Mouse (Mus musculus): ENCODE measurements around the gene Napa.

DNA sequence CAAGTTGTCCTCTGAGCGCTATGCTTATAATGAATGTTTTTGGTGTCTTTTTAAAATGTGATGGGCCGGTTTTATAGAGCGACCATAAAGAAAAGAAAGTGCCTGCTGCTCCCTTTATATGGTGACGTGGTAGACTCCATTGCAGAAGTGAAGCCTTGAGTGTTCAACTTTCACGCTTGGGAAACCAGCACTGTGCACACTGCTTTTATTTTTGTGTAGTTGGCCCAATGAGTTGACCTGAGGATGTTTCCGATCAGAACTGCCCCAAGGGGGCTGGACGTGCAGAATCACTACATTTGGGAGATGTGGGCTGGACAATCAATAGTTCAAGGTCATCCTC is 48.7 kb upstream of the Napa start:
- TF ChIP-seq CTCF (IDR thresholded peaks at IDR 0.05; ENCODE audit: control insufficient read depth, insufficient read depth, insufficient replicate concordance, low read depth, low read length) (no peak), POLR2A (IDR thresholded peaks at IDR 0.05; ENCODE audit: control insufficient read depth, low read depth, low read length) (no peak)

Data from testis, adult 2 months (tissue).